Mouse (Mus musculus) cerebral cortex, adult 2 months (tissue): ENCODE results near the gene Nr4a2.

ENCODE experiments used
- WGBS: fragments of 180-500 bp; shearing (Covaris S2); methylation state at CpG from one replicate; pipeline ENCODE4 v1.1.7; 2018; 5-methylcytosine and 5-hydroxymethylcytosine counted together

The Nr4a2 gene

DNA sequence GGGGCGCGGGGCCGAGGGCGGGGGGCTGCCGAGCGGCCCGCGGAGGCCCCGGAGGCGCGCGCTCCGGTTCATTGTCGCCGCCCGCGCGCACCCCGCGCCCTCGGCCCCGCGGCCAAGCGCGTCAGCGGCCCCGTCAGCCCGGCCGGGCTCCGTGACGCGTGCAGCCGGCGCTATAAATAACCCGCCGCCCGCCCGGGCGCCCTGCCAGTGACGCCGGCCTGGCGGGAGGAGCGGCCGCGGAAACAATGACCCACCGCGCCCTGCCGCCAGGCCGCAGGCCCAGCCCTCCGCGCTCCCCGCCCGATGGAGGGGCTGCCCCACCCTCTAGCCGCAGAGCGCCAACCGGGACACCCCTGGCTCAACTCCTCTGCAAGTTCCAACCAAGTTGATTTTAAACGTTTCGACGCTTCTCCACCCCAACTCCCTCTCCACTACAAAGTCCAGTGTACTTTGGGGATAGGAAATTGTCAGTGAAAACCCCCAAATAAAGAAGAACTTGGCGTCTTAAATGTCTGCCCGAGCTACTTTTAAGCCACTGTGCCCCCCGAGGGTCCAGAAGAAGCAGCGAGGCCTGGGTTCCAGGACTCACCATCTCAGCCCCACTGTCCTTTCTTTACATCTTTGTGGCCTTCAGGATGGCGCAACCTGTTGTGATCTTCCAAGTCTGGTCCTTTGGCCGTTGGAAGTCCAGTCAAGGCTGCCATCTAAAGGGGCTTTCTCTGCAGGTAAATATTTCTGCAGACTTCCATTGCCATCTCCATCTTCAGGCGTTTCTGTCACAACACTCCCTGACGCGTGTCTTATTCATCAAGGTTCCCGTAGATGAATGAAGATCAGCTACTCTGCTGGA, at the start of gene Nr4a2:
Gene Nr4a2, minus strand, starts transcription at position 13 of the 850 bp plus-strand sequence.
- WGBS = 9% methylated on average over 69 of the region's 69 CpGs

DNA sequence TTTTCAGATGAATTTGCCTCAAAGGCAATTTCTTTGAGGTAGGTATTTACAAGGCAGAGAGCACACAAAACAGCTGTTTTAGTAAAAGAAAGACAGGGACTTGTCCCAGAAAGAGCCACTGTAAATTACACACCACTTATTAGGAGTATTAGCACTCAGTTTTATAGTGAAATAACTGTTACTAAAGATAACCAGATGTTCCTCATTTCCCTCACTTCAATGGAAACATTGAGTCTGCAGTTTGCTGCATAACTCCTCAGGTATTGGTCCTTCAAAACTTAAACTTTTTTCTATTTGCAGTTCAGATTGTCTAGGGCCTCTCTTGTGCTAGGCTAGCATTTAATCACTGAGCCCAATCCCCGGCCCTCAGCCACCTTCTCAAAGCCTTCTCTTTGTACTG, 41.6 kb upstream of the Nr4a2 start:
- 90% methylated on average over 1 of the region's 1 CpGs for WGBS

DNA sequence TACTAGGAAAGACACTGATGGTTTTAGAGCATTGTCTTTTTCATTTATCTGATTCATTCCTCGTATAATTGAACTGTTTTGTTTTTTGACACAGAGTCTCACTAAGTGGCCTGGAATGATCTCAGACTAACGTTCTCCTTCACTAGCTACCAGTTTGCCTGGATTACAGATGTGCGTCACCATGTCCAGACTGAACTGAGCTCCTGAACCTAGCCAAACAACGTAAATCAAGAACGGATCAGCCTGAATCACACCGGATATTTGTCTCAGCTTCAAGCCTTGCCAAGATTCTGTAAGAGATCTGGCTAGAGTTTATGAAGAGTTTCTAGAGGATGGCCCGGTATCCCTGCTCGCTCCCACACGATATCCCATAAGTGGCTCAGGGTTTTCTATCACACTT, 33.0 kb upstream of the Nr4a2 start:
- WGBS = 76% methylated on average over 9 of the region's 9 CpGs

DNA sequence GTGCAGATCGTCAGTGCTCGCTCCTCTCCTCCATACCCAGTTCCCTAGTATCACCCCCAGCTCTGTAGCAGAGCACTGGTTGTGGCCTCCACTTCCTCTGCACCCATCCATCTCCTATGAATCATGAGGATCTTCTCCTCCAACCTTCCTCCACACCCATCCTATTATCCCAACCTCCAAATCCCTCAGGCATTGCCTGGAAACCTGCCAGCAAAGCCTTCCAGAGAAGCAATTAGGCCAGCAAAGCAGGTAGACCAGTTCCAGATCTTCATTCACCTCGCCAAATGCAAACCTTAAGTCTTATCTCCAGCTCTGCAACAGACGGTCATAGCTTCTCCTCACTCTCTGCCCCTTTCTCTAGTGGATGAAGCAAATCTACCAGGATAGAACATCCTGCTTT, 26.0 kb upstream of the Nr4a2 start:
- WGBS = 92% methylated on average over 4 of the region's 4 CpGs

DNA sequence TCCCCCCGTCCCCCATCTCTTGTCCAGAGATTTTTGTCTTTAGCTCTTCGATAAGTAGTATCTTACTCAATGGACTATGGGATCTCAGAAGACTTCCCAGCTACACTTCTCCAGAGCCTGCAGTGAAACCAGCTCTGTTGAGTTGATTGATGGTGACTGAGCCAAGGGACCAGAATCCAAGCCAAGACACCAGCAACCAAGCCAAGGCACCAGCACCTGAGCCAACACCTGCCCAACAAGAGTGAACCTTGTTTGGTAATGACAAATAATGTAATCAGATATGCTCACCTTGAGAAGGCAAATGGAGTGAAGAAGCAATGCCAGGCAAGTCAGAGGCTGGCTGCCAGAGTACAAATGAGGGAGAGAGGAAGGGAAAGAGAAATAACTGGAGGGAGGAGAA, 24.4 kb upstream of the Nr4a2 start:
- 91% methylated on average over 2 of the region's 2 CpGs for WGBS

DNA sequence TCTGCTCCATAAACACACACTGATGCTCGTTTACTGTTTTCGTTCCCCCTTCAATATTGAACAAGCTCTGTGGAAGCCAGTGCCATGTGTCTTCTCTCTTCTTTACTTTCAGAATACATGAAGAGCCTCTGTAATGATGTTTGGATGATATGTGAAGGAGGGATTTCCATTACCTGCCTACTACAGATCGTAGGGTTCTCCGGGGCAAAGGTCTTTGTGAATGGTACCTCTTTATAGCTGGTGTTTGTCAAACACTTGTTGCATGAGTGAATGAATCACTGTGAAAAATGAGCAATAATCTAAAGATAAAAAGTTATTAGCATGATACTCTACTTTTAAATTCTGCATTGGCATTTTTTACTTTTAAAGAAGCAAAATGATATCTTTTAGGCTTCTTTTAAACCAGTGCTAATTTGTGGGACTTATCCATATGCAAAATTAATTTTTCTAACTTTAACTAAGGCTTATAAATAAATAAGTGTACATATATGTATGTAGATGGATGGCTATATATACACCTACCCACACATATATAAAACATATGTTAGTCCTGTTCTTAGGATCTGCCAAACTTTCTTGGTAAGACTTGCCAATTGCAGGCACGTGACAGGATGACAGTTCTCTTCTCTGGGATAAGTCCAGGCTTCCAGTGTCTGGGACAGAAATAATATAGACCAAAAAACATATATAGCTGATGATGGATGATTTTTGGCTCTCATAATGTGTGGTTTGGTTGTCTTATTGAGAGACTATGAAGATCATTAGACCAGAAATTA, 22.0 kb upstream of the Nr4a2 start:
- WGBS = 74% methylated on average over 5 of the region's 5 CpGs

DNA sequence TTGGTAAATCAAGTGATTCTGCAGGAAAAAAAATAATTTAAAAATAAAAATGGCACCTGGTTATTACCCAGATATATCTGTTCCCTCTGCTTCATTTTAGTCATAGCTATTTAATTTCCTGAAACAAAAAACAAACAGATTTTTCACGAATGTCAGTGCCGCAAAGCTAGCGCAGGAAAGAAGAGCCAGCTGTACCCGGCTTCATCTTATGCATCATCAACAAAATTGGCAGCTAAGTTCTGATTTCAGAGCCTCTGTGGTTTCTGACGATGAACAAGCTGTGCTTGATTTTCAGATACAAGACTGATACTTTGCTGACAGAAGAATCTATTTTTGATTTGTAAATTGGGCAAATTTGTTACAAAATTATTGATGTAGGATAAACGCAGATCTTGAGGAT, 14.8 kb upstream of the Nr4a2 start:
- 65% methylated on average over 6 of the region's 6 CpGs for WGBS

DNA sequence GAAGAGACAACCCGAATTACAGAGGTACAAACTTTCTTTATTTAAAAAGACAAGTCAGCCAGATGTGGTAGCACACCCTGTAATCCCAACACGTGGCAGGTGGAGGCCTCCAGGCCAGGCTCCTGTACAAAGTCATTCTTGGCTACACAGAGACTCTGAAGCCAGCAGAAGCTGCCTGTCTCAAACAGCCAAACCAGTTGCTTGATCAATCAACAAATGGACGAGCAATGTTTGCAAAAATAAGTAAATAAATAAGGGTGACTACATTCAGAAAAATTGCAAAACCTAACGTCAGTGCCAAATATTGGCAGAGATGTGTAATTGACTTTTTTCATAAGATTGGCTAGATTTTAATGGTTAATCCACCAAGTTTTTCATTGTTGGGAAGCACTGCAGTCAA, 3.7 kb upstream of the Nr4a2 start:
- WGBS = 90% methylated on average over 4 of the region's 4 CpGs

DNA sequence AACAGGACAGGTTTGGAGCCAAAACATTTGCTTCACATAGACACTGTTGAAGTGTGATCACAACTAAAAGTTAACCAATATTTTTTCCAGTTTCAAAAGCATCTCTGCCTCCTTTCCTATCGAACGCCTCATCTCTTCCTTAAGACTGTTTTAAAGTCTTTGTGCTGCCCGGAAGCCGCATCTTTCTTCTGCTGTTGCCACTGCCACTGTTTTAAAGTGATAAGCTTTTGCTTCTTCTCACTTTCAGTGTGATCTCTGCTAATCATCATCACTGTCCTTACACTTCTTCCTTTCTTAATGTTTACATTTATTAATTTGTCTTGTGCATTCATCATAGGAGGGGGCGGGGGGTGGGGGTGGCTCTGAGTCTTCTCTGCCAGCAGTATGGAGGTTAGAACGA, 2.1 kb upstream of the Nr4a2 start:
- 77% methylated on average over 6 of the region's 6 CpGs for WGBS

DNA sequence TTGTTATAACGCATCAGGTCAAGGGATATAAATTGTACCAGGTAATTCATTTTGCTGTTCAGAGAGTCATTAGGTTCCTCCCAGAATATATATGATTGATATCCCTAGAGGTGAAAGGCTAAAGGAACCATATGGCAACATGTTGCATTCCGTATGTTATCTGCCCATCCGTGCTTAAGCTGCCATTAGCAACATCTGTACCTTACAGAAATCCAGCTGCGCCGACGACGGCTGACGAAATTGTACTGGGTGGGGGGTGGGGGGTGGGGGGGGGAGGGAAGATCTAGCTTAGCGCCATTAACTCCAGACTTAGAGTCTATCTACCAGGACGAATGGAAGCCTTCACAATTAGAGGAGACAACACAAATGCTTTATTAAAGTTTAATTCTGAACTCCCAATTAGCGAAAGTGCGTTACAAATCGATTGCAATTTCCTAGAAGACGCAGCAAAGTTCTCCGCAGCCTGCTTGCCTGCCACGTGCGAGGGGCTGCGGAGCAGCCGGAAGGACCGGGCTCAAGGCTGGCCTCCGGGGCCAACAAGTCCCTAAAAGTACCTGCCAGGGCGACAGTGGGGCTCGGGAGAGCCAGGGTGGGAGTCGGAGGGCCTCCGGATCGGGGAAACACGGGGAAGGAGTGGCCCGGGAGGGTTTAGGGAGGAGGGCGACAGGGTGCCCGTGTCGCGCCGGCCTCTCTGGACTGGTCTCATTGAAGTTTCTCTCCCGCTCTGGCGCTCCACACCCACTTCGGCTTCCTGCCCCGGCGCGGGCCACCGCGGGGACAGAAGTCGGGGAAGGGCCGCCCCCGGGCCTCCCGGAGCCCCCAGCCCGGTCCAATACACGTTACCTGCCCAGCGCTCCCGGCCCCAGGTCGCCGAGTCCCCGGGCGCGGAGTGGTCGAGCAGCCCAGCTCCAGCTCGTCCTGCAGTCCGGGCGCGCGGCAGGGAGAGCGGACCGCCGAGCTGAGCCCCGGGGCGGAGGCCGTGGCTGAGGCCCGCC, 520 bp downstream of the Nr4a2 start:
- 2% methylated on average over 66 of the region's 67 CpGs for WGBS

DNA sequence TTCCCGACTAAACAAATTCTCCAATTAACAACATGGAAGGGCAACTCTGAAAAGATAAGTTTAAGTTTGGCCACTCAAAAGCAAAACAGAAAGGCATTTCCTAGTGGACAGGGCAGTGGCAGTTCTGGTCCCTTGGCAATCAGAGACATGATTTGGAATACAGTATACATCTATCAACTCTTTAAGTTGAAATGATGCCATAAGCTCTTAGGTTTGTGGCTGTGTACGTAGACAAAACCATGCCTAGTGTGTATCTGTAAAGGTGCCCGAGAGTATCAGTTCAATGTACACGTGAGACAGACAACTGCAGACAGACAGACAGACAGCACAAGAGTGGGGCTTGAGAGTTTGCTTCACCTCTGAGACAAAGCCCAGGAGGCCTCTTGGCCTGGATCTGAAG, 2.7 kb downstream of the Nr4a2 start:
- WGBS = 92% methylated on average over 4 of the region's 4 CpGs

DNA sequence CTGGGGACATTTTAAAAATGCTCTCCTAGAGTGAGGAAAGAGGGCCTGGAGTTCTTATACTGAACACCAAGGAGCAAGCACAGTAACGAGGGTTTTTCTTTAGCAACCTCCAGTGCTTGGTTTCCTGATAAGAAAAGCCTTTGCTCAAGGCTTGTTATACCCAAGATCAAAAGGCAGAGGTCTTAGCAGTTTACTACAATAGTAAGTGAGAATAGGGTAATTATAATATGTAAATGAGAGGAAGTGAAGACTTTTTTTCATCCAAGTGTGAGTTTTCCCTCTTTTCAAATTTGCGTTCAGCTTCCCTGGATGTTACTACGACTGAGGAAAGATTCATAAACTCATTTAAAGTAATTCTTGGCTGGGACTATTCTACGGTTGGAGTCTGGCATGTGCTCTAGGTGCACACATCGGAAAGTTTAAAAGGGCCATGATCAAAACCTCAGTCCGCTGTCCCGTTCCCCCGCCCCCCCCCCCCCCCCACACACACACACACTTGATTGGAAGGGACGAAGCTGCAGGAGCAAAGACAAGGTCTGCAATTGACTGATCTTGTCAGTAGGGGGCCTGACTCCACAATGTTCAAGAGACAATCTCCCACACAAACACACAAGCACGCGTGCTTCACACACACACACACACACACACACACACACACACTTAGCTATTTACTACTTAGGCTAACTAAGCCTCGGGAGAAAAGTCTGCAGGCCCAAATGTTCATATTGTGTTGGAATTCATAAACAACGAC, 6.4 kb downstream of the Nr4a2 start:
- WGBS = 1% methylated on average over 13 of the region's 13 CpGs

DNA sequence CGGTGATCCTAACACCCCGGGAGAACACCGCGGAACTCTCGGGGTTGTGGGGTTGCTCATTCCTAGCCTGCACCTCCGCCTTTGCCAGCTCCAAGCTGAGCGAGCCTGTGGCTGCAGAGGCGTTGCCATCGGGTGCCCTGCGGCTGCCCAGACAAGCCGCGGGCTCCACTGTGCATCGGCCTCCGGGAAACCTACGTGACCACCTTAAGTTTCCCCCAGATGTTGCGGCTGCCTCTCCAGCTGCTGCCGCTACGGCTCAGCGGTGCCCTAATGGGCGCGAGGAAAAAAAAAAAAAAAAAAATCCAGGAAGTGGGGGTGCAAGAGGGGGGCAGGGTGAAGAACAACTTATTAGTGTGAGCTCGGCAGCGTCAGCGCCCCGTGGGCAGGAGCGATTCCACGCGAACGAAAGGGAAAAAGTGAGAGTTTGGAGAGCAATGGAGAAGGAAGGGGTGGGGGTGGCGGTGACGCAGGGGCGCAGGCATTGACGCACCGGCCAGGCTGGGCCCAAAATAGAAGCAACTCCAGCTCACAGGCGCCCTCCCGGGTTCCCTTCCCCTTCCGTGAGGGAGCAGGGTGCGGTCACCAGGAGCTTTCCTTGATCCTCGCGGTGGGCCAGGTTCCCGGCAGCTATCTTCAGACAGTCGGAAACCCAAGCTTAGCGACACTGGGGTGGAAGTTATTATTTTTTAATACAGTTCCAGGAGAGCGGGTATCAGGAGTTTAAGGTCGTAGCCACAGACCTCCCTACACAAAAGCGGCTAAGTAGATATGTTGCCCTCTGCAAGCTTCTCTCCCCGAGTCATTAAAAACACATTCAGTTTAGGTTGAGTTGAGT, 7.2 kb downstream of the Nr4a2 start:
- under 1% methylated on average over 47 of the region's 47 CpGs for WGBS

DNA sequence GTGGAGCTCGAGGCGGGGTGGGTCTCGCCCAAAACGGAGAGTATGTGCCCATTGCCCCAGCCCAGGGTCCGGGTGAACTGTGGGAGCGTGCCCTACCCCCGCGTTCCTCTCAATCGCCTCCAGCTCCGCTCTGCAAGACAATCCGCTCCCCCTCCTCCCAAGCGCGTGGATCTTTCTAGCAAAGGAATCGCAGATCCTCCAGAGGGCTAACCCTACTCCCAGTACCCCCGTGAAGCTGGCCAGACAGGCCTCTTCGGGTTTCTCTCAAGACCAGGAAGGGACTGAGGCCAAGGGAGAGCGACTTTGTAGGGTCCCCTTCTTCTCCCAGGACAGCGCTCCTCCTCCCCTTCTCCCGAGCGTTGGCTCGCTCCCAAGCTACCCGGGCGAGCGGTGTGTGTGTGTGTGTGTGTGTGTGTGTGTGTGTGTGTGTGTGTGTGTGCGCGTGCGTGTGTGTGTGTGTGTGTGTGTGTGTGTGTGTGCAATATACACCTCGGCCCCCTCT, 7.9 kb downstream of the Nr4a2 start:
- 1% methylated on average over 24 of the region's 28 CpGs for WGBS

DNA sequence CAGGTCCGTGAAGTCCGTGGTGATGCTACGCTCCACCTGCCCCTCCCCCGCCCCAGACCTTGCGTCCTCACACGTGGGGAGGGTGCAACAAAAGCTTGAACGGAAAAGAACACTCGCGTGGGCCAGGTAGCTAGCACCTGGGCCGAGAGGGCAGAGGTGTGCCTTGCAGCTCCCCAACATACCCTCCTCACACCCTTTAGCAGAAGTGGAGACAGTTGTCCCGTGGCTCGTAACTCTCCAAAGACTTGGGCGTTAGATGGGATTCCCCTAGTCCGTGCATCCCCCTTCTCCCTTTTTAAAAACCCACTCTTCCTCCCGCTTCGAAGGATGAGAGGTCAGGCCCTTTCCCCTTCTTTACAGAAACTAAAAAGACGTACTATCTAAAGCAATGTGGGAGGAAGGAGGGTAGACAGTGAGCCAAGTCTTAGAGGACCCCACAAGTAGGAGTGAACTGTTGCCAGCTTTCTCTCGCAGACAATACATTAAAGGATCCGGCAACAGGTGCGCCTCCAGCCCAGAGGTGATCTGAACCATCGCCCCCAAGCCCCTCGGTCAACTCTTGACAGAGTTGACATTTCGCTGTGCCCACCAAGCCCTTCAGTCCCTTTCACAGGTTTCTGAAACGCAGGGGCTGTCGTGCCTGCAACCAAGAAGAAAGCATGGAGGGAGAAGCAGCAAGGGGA, 8.5 kb downstream of the Nr4a2 start:
- WGBS = 0% methylated on average over 25 of the region's 25 CpGs

DNA sequence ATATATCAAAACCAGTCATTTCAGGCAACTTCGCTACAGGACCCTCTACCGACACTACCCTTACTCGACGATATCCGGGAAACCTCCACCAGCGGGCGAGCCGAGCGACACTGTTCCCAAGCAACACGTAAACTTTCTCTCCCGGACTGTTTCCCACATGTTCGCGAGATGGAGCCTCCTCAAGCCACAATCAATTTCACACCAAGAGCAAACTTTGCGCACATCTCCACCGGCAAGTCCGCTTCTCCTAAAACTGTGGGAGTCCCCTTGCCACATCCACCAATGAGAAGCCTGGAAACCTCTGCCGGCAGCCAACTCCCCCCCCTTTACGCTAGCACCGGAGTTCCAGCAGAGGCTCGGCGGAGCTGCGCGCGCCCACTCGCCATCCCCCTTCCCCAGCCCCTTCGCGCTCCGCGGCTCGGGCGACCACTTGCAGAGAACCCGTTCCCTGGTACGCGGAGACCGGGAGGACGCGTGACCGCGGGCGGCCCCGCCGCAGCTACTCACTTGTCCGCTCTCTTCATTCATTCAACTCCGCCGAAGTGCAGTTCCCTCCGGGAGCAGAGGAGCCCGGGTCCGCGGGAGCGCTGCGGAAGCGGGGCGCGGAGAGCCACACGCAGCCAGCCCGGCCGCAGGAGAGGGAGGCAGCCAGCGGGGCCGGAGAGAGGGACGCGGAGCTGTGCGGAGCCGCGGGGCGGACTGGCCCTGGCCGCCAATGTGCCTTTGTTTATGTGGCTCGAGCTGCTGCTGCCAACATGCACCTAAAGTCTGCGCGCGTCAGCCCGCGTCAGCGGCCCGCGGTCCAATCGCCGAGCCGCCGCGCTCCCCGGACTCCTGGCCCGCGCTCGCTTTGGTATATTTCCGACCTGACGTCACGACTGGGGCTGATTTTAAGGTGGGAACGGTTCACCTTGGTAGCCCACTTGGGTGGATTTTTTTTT, 9.3 kb downstream of the Nr4a2 start:
- WGBS = under 1% methylated on average over 88 of the region's 88 CpGs

DNA sequence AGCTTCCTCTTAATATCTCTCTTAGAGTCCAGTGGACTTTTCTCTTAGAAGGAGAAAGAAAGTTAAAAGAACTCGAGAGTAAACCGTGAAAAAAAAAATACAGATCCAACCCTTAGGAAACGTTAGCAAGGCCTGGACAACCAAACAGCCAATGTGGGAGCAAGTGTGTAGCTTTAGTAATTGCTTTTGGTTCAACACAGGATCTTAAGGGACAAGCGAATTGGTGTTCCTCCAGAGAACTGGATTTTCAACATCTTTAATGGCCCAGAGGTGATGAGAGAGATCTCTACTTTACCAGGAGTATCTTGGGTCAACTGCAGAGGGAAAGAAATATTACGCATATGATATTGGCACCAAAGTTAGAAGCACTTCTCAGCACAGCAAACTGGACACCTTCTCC, 10.4 kb downstream of the Nr4a2 start:
- WGBS = 81% methylated on average over 5 of the region's 5 CpGs

DNA sequence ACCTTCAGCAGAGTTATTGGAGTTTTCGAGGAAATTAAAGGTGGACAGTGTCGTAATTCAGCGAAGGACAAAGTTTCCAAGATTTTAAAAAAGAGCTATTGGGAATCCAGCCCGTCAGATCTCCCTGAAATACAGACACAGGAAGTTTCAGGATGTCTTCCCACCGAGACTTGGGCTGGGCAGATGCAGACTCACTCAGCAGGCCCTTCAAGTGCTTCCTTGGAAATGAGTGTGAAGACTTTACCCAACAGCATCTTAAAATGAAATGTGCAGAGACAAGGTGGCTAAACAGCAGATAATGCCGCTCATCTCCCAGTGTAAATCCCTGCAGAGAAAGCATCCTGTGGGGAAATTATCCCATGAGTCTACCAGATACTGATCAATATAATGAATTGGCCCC, 10.9 kb downstream of the Nr4a2 start:
- 79% methylated on average over 6 of the region's 6 CpGs for WGBS
